Mouse (Mus musculus): ENCODE measurements around the gene Rasl2-9.
"Not testable (repeated sequence)": the region's sequence is repeated elsewhere in the genome, so short reads cannot be mapped to it uniquely, and the experiment has no call there.

The Rasl2-9 gene

GRCm38 (mm10) chr7:5080815-5081214 is 44.9 kb downstream of the Rasl2-9 start:
- DNase-seq (ENCODE audit: low read depth, low spot score), result no peak

- peak; percentile 93 for DNase-seq (ENCODE audit: low read depth, low spot score)
These were observed 45.6 kb downstream of the Rasl2-9 start, which contains the start of gene Epn1 for GRCm38 (mm10) chr7:5080010-5080751. Epn1 (plus strand) TSS chr7:5080235.

GRCm38 (mm10) chr7:5079365-5080009 is 46.3 kb downstream of the Rasl2-9 start:
- not testable (repeated sequence) for DNase-seq (ENCODE audit: low read depth, low spot score)

GRCm38 (mm10) chr7:5076931-5077330 is 48.8 kb downstream of the Rasl2-9 start:
- DNase-seq (ENCODE audit: low read depth, low spot score), result no peak

GRCm38 (mm10) chr7:5074984-5075383 is 50.8 kb downstream of the Rasl2-9 start:
- no peak for DNase-seq (ENCODE audit: low read depth, low spot score)

All from embryo, embryonic 11.5 days (tissue).